Mouse (Mus musculus) lung, adult 2 months (tissue): ENCODE results near the gene Fcor. TPM values are rescaled to one million over a fixed set of nuclear protein-coding genes. Genes with fewer than 3 reads are reported as not detected.

Experiments
- DNase-seq: peaks from one replicate; pipeline ENCODE4 v3.0.0; 2022
- H3K4me1 ChIP-seq: fragments of 200-500 bp; 2 replicates; pipeline ENCODE4 v1.6.1; 2011; ENCODE audit warnings: low read length; ENCODE audit not compliant: control insufficient read depth, insufficient read depth
- H3K4me3 ChIP-seq: fragments of 200-500 bp; replicated peaks from 2 replicates; pipeline ENCODE3; 2011; ENCODE audit warnings: low read depth, mild to moderate bottlenecking, control low read depth, low read length; ENCODE audit errors: extremely low read depth
- CTCF ChIP-seq: fragments of 200-500 bp; IDR thresholded peaks from 2 replicates; pipeline ENCODE4 v1.5.1; 2011; ENCODE audit warnings: mild to moderate bottlenecking, low read length, control low read depth; ENCODE audit not compliant: insufficient read depth
- POLR2A ChIP-seq: fragments of 200-500 bp; IDR thresholded peaks from 2 replicates; pipeline ENCODE4 v1.6.1; 2011; ENCODE audit warnings: low read depth, mild to moderate bottlenecking, control low read depth, low read length, borderline replicate concordance; ENCODE audit errors: extremely low read depth
- WGBS: fragments of 180-500 bp; shearing (Covaris S2); methylation state at CpG from one replicate; pipeline ENCODE4 v1.1.7; 2018; 5-methylcytosine and 5-hydroxymethylcytosine counted together
- polyA plus RNA-seq: library from polyadenylated mRNA; depleted of rRNA; stranded (reverse); fragments of >200 nt; gene quantifications from 2 replicates; pipeline ENCODE4 v1.2.3, GENCODE M21; 2012

The Fcor gene
- polyA plus RNA-seq, 1 experiment: 6.5 TPM

- peak; percentile 78; the same call in 1 of the 2 replicates for TF ChIP-seq POLR2A
- TF ChIP-seq CTCF: peak; percentile 54
- under 1% methylated on average over 61 of the region's 61 CpGs for WGBS
- Histone ChIP-seq H3K4me3 (peak within 1 kb of the TSS; percentile 92), H3K4me1 (no peaks in the 10 kb centered on the region; the same call in 1 of the 2 replicates)
- peak; percentile 89 for DNase-seq
These were observed 4.2 kb upstream of the Fcor start, which contains the start of gene Trappc5 for GRCm38 (mm10) chr8:3676131-3676992. Trappc5 (plus strand) TSS chr8:3676299.

- no peaks in the 10 kb centered on the region; the same call in 1 of the 2 replicates for H3K4me1 ChIP-seq
- DNase-seq: no peak
- TF ChIP-seq CTCF: no peak
- TF ChIP-seq POLR2A: no peak
- 54% methylated on average over 3 of the region's 3 CpGs for WGBS
- H3K4me3 ChIP-seq: no peak overlapping the region
These were observed 2.5 kb upstream of the Fcor start for GRCm38 (mm10) chr8:3674671-3675070.

GRCm38 (mm10) chr8:3670388-3670787, 1.8 kb downstream of the Fcor start:
- H3K4me1 ChIP-seq: no peaks in the 10 kb centered on the region; the same call in 1 of the 2 replicates
- 52% methylated on average over 2 of the region's 2 CpGs for WGBS
- H3K4me3 ChIP-seq: no peak overlapping the region
- no peak for DNase-seq
- TF ChIP-seq CTCF (no peak), POLR2A (no peak)

GRCm38 (mm10) chr8:3665507-3665906, 6.7 kb downstream of the Fcor start, which contains the start of gene Mcemp1:
Mcemp1 (plus strand) TSS chr8:3665754.
- 63% methylated on average over 6 of the region's 6 CpGs for WGBS
- DNase-seq: no peak
- no peaks in the 10 kb centered on the region for H3K4me1 ChIP-seq
- peak within 1 kb of the TSS; percentile 43 for H3K4me3 ChIP-seq
- TF ChIP-seq POLR2A (no peak), CTCF (no peak)

- no peak overlapping the region for H3K4me3 ChIP-seq
- TF ChIP-seq CTCF: no peak
- no peak for TF ChIP-seq POLR2A
- WGBS: 47% methylated on average over 5 of the region's 5 CpGs
- DNase-seq: no peak
- no peaks in the 10 kb centered on the region for H3K4me1 ChIP-seq
These were observed 7.8 kb downstream of the Fcor start for GRCm38 (mm10) chr8:3664405-3664804.

GRCm38 (mm10) chr8:3660889-3661288, 11.3 kb downstream of the Fcor start:
- TF ChIP-seq CTCF (no peak), POLR2A (no peak)
- no peaks in the 10 kb centered on the region for H3K4me1 ChIP-seq
- 54% methylated on average over 8 of the region's 8 CpGs for WGBS
- H3K4me3 ChIP-seq: no peak overlapping the region
- no peak for DNase-seq

GRCm38 (mm10) chr8:3656725-3657381, 15.3 kb downstream of the Fcor start:
- Histone ChIP-seq H3K4me1 (no peaks in the 10 kb centered on the region), H3K4me3 (no peak overlapping the region)
- no peak for DNase-seq
- no peak for TF ChIP-seq CTCF
- 25% methylated on average over 7 of the region's 7 CpGs for WGBS

- Histone ChIP-seq H3K4me1 (no peaks in the 10 kb centered on the region), H3K4me3 (no peak within 1 kb of the TSS)
- 67% methylated on average over 3 of the region's 3 CpGs for WGBS
- no peak for DNase-seq
- TF ChIP-seq CTCF: no peak
- no peak for TF ChIP-seq POLR2A
These were observed 16.6 kb downstream of the Fcor start, which contains the start of gene Retn for GRCm38 (mm10) chr8:3655526-3655925. Retn (plus strand) TSS chr8:3655770.

- DNase-seq: no peak
- TF ChIP-seq POLR2A (no peak), CTCF (no peak)
- no peak overlapping the region for H3K4me3 ChIP-seq
- WGBS: 64% methylated on average over 11 of the region's 11 CpGs
- H3K4me1 ChIP-seq: no peaks in the 10 kb centered on the region
These were observed 17.2 kb downstream of the Fcor start for GRCm38 (mm10) chr8:3654726-3655508.
